Mouse (Mus musculus) gastrocnemius, postnatal 25 days (tissue): ENCODE results near the gene Olfr1359. TPM values are rescaled to one million over a fixed set of nuclear protein-coding genes. Genes with fewer than 3 reads are reported as not detected.

Experiments
- microRNA-seq, 2 experiments: library from miRNA; unstranded; fragments of <30 nt; microRNA quantifications; one replicate each; pipeline ENCODE4 v1.2.0; 2021; ENCODE audit warnings: borderline replicate concordance in 2 of 2
- total RNA-seq, 2 experiments: library from RNA; stranded (reverse); gene quantifications; 1 replicate in 1 of 2; 2 replicates in 1 of 2; pipeline ENCODE4 v1.2.3; 2021

The Olfr1359 gene
- total RNA-seq, 2 experiments from 2014 or later: not detected

Small RNA genes lying within 50 kb of the gene (microRNA-seq; reads per million reads assigned to microRNA genes)
- 0 reads per million in 2 experiments for gene Gm44357
- 0 reads per million in 2 experiments for gene Gm44367
- gene Gm44454: 0 reads per million in 2 experiments

Other genes starting within 250 kb of the Olfr1359 start
- gene Zscan26, start 244.4 kb upstream of the Olfr1359 start, total RNA-seq: 10 to 100 TPM; 10.2 to 10.3 TPM
- gene Nkapl, start 229.6 kb upstream of the Olfr1359 start, total RNA-seq: under 1 TPM in 1 of 2 experiments, not detected in 1; 0.18 TPM
- under 1 TPM; 0.41 to 0.59 TPM for gene Zkscan4, start 219.2 kb upstream of the Olfr1359 start, total RNA-seq
- gene Gm10065, start 218.7 kb upstream of the Olfr1359 start, total RNA-seq: not detected
- gene AK157302, start 202.9 kb upstream of the Olfr1359 start, total RNA-seq: 10 to 100 TPM; 20.2 to 21.5 TPM
- gene Gm11273, start 196.7 kb upstream of the Olfr1359 start, total RNA-seq: 100 to 1,000 TPM; 119 to 147 TPM
- gene Zkscan8, start 167.0 kb upstream of the Olfr1359 start, total RNA-seq: 1 to 10 TPM; 3.8 to 5.4 TPM
- gene Olfr1366, start 155.3 kb upstream of the Olfr1359 start, total RNA-seq: not detected
- gene Olfr1535, start 138.2 kb upstream of the Olfr1359 start, total RNA-seq: not detected
- not detected for gene Olfr1364, start 116.4 kb upstream of the Olfr1359 start, total RNA-seq
- gene Olfr1362, start 84.1 kb upstream of the Olfr1359 start, total RNA-seq: not detected
- not detected for gene Olfr11, start 55.6 kb upstream of the Olfr1359 start, total RNA-seq
- not detected for gene Olfr1361, start 34.7 kb upstream of the Olfr1359 start, total RNA-seq
- gene Olfr1360, start 20.7 kb upstream of the Olfr1359 start, total RNA-seq: not detected
- 10 to 100 TPM; 15.1 to 26.3 TPM for gene Hist1h2bl, start 18.0 kb downstream of the Olfr1359 start, total RNA-seq
- 10 to 100 TPM in 1 of 2 experiments, 1 to 10 TPM in 1; 4.4 to 21.0 TPM for gene Hist1h2ai, start 18.3 kb downstream of the Olfr1359 start, total RNA-seq
- 10 to 100 TPM; 10.1 to 40.0 TPM for gene Hist1h3h, start 19.5 kb downstream of the Olfr1359 start, total RNA-seq
- 1 to 10 TPM; 1.1 to 5.1 TPM for gene Hist1h2bm, start 23.9 kb downstream of the Olfr1359 start, total RNA-seq
- gene Hist1h4j, start 37.0 kb downstream of the Olfr1359 start, total RNA-seq: 1 to 10 TPM; 1.2 to 4.0 TPM
- gene Hist1h4k, start 52.4 kb downstream of the Olfr1359 start, total RNA-seq: 10 to 100 TPM; 31.9 to 37.5 TPM
- gene Hist1h2ak, start 55.7 kb downstream of the Olfr1359 start, total RNA-seq: 1 to 10 TPM; 2.7 to 6.4 TPM
- gene Hist1h2bn, start 56.0 kb downstream of the Olfr1359 start, total RNA-seq: 1 to 10 TPM; 5.1 to 9.0 TPM
- gene Hist1h1b, start 82.5 kb downstream of the Olfr1359 start, total RNA-seq: 1 to 10 TPM; 3.9 to 9.2 TPM
- 10 to 100 TPM; 20.0 to 23.8 TPM for gene Hist1h3i, start 85.3 kb downstream of the Olfr1359 start, total RNA-seq
- 1 to 10 TPM; 1.0 to 2.4 TPM for gene Hist1h2an, start 89.1 kb downstream of the Olfr1359 start, total RNA-seq
- gene Hist1h2bp, start 89.3 kb downstream of the Olfr1359 start, total RNA-seq: 1 to 10 TPM; 5.3 to 6.0 TPM
- 10 to 100 TPM; 18.0 to 21.3 TPM for gene Hist1h2bq, start 112.1 kb downstream of the Olfr1359 start, total RNA-seq
- 10 to 100 TPM in 1 of 2 experiments, not detected in 1; 24.7 TPM for gene Hist1h2ao, start 112.4 kb downstream of the Olfr1359 start, total RNA-seq
- gene Hist1h4m, start 113.6 kb downstream of the Olfr1359 start, total RNA-seq: 10 to 100 TPM; 49.0 to 65.1 TPM
- gene Hist1h4n, start 134.1 kb downstream of the Olfr1359 start, total RNA-seq: 10 to 100 TPM; 14.1 to 20.2 TPM
- gene Hist1h2ap, start 135.4 kb downstream of the Olfr1359 start, total RNA-seq: 10 to 100 TPM in 1 of 2 experiments, not detected in 1; 17.0 TPM
- gene Hist1h2br, start 135.6 kb downstream of the Olfr1359 start, total RNA-seq: 10 to 100 TPM; 17.7 to 21.3 TPM
- under 1 TPM; 0.26 to 0.54 TPM for gene Zfp184, start 247.0 kb downstream of the Olfr1359 start, total RNA-seq